Mouse (Mus musculus): ENCODE measurements around the gene Vmn1r185. TPM values are rescaled to one million over a fixed set of nuclear protein-coding genes. Genes with fewer than 3 reads are reported as not detected.
"Not testable (repeated sequence)": the region's sequence is repeated elsewhere in the genome, so short reads cannot be mapped to it uniquely, and the experiment has no call there.

The Vmn1r185 gene
- not detected in 2 replicates for polyA plus RNA-seq (2015; fragmentation: Nextera tagmentation; extraction: Ambion mirVana)

DNA sequence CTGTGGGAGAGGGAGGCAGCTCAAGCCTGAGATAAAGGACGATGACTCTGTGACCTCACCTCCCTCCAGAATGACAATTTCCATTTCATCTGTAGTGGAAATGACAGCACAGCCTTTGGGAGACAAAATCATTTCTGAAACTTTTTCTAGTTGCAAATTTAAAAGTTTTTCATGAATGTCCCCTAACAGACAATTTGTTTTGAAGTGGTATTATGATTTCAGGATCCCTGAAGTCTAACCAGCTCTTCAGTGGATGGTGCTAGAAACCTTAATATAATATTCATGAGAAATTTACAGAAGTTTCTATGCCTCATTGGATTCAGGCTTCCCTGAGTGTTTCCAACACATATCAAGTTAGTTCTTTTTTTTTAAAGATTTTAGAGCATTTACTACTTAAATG lies at the start of gene Vmn1r185:
Vmn1r185 (minus strand) TSS at position 101 of the 400 bp plus-strand sequence.
- WGBS, result 62% methylated on average over 1 of the region's 1 CpGs
- H3K4me1 ChIP-seq (ENCODE audit: control insufficient read depth, insufficient read depth, low read length); H3K9ac ChIP-seq (ENCODE audit: low read length); H3K4me3 ChIP-seq (ENCODE audit: low read length); H3K27ac ChIP-seq (ENCODE audit: low read length); H3K27me3 ChIP-seq (ENCODE audit: control insufficient read depth, insufficient read depth, low read length); H3K36me3 ChIP-seq (ENCODE audit: control insufficient read depth, insufficient read depth); H3K9me3 ChIP-seq (replicated peaks; ENCODE audit: control insufficient read depth, low read length); ATAC-seq (replicated peaks; ENCODE audit: extremely low read depth, insufficient read depth, low FRiP score); H3K4me2 ChIP-seq (ENCODE audit: low read depth, low read length): not testable (repeated sequence)

DNA sequence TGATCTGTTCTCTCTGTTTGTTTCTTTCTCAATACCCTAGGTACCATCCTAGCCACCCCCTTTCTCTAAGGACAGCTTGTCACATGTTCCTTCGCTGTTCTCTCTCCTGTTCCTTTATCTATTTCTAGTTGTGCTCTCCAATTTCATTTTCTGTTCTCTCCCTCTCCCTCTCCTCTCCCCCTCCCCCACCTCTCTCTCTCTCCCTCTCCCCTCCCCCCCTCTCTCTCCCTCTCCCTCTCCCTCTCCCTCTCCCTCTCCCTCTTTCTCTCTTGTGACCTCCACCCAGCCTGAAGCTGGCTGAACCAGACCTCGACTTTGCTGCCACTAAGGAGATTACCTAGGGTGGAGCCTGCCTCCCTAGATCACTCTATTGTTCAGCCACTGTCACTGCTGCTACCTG lies 49.2 kb upstream of the Vmn1r185 start:
- 26% methylated on average over 2 of the region's 2 CpGs for whole genome bisulfite sequencing
- not testable (repeated sequence) for ATAC-seq (replicated peaks; ENCODE audit: extremely low read depth, insufficient read depth, low FRiP score); H3K4me3 ChIP-seq (ENCODE audit: low read length); H3K9me3 ChIP-seq (replicated peaks; ENCODE audit: control insufficient read depth, low read length); H3K9ac ChIP-seq (ENCODE audit: low read length); H3K4me2 ChIP-seq (ENCODE audit: low read depth, low read length); H3K27me3 ChIP-seq (ENCODE audit: control insufficient read depth, insufficient read depth, low read length); H3K4me1 ChIP-seq (ENCODE audit: control insufficient read depth, insufficient read depth, low read length); H3K36me3 ChIP-seq (ENCODE audit: control insufficient read depth, insufficient read depth); H3K27ac ChIP-seq (ENCODE audit: low read length)

DNA sequence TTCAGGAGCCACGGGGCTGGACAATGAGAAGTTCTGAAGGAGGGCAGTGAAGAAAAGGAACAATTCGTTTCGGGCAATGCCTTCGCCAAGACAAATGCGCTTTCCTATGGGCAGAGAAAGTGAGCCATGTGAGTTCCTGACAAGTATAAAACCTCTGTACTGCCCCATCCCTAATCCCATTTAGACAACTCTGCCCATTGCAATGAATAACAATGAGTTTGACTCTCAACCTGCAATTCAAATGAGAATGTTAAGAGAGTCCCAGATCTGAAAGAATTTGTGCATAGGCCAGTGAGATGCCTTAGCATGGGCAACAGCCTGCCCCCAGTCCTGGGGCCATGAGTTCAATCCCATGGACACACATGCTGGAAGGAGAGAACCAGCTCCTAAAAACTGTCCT lies 47.7 kb upstream of the Vmn1r185 start:
- Histone ChIP-seq H3K9me3 (replicated peaks; ENCODE audit: control insufficient read depth, low read length) (peaks cover 2% of the 10 kb centered on the region; the same call in 1 of the 2 replicates), H3K36me3 (ENCODE audit: control insufficient read depth, insufficient read depth) (no peaks in the 10 kb centered on the region), H3K27me3 (ENCODE audit: control insufficient read depth, insufficient read depth, low read length) (no peaks in the 10 kb centered on the region), H3K4me2 (ENCODE audit: low read depth, low read length) (no peak overlapping the region), H3K27ac (ENCODE audit: low read length) (no peak overlapping the region), H3K9ac (ENCODE audit: low read length) (no peak overlapping the region), H3K4me1 (ENCODE audit: control insufficient read depth, insufficient read depth, low read length) (no peaks in the 10 kb centered on the region), H3K4me3 (ENCODE audit: low read length) (no peak overlapping the region)
- ATAC-seq (replicated peaks; ENCODE audit: extremely low read depth, insufficient read depth, low FRiP score), result no peak
- 80% methylated on average over 5 of the region's 5 CpGs for WGBS

DNA sequence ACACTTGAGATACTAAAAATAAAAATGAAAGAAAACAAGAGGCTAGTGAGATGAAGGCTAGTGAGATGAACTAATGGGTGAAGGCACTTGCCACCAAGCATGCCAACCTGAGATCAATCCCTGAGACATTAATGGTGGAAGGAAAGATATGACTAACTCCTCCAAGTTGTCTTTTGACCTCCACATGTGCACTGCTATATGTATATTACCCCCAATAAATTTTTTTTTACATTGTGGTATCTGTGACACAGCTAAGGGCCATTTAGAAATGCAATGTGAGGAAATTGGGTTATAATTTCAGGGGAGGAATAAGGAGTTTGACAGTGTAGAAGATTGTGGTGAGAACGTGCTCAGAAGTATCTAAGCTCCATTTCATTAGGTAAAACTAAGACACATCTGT lies 28.5 kb downstream of the Vmn1r185 start:
- no peak overlapping the region for H3K4me2 ChIP-seq (ENCODE audit: low read depth, low read length)
- no peaks in the 10 kb centered on the region for H3K27me3 ChIP-seq (ENCODE audit: control insufficient read depth, insufficient read depth, low read length)
- no peaks in the 10 kb centered on the region for H3K36me3 ChIP-seq (ENCODE audit: control insufficient read depth, insufficient read depth)
- no peak overlapping the region for H3K27ac ChIP-seq (ENCODE audit: low read length)
- no peak overlapping the region for H3K9ac ChIP-seq (ENCODE audit: low read length)
- H3K9me3 ChIP-seq (replicated peaks; ENCODE audit: control insufficient read depth, low read length), result no peaks in the 10 kb centered on the region
- WGBS, result 53% methylated on average over 1 of the region's 1 CpGs
- H3K4me1 ChIP-seq (ENCODE audit: control insufficient read depth, insufficient read depth, low read length), result no peaks in the 10 kb centered on the region
- ATAC-seq (replicated peaks; ENCODE audit: extremely low read depth, insufficient read depth, low FRiP score), result no peak
- H3K4me3 ChIP-seq (ENCODE audit: low read length), result no peak overlapping the region

DNA sequence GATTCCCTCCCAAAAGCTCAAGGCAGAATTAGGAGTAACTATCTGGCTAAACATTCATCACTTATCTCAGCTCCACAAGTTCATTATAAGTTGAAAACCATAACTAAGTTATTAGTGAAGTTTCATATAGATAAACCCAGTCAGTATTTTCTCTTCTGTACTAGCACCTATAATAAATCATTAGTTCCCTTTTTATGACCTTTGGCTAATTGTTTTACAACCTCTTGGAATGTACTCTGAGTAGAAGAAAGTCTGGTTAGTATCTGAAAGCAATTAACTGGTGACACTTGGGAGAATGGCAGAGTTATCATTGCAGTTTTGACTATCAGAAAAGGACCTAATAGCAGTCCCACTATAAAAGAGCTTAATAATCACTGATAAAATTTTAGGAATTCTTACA lies 29.2 kb downstream of the Vmn1r185 start:
- no peak overlapping the region for H3K4me2 ChIP-seq (ENCODE audit: low read depth, low read length)
- no peak overlapping the region for H3K27ac ChIP-seq (ENCODE audit: low read length)
- no peak overlapping the region for H3K4me3 ChIP-seq (ENCODE audit: low read length)
- H3K4me1 ChIP-seq (ENCODE audit: control insufficient read depth, insufficient read depth, low read length), result no peaks in the 10 kb centered on the region
- no peaks in the 10 kb centered on the region for H3K27me3 ChIP-seq (ENCODE audit: control insufficient read depth, insufficient read depth, low read length)
- no peak for ATAC-seq (replicated peaks; ENCODE audit: extremely low read depth, insufficient read depth, low FRiP score)
- H3K9me3 ChIP-seq (replicated peaks; ENCODE audit: control insufficient read depth, low read length), result peaks cover 4% of the 10 kb centered on the region
- no peaks in the 10 kb centered on the region for H3K36me3 ChIP-seq (ENCODE audit: control insufficient read depth, insufficient read depth)
- H3K9ac ChIP-seq (ENCODE audit: low read length), result no peak overlapping the region

Other genes starting within 250 kb of the Vmn1r185 start
- gene Nlrp9c, start 214.8 kb downstream of the Vmn1r185 start, polyA plus RNA-seq (2015; fragmentation: Nextera tagmentation; extraction: Ambion mirVana), result not detected in 2 replicates
- gene Nlrp4a, start 183.4 kb downstream of the Vmn1r185 start, polyA plus RNA-seq (2015; fragmentation: Nextera tagmentation; extraction: Ambion mirVana), result not detected in 2 replicates
- not detected in 2 replicates for gene Nlrp9a, start 83.4 kb downstream of the Vmn1r185 start, polyA plus RNA-seq (2015; fragmentation: Nextera tagmentation; extraction: Ambion mirVana)
- not detected in 2 replicates for gene Cyp2b23, start 68.0 kb upstream of the Vmn1r185 start, polyA plus RNA-seq (2015; fragmentation: Nextera tagmentation; extraction: Ambion mirVana)
- not detected in 2 replicates for gene Cyp2b19, start 138.7 kb upstream of the Vmn1r185 start, polyA plus RNA-seq (2015; fragmentation: Nextera tagmentation; extraction: Ambion mirVana)
- 0.18 TPM in 1 of 2 replicates, not detected in the other for gene Cyp2g1, start 190.4 kb upstream of the Vmn1r185 start, polyA plus RNA-seq (2015; fragmentation: Nextera tagmentation; extraction: Ambion mirVana)
- 0.13 TPM in 1 of 2 replicates, not detected in the other for gene Cyp2a5, start 216.8 kb upstream of the Vmn1r185 start, polyA plus RNA-seq (2015; fragmentation: Nextera tagmentation; extraction: Ambion mirVana)

Measured in heart, embryonic 16.5 days (tissue).